Mouse (Mus musculus) retina, postnatal 7 days (tissue): ENCODE measurements around the gene Stk26.
A peak's percentile ranks its signal among the peaks of the same experiment; 100 is the strongest.

Source experiments
- DNase-seq: peaks from one replicate; pipeline ENCODE4 v3.0.0-alpha.2; 2012; ENCODE audit warnings: low read depth, low spot score

Gene Stk26

DNA sequence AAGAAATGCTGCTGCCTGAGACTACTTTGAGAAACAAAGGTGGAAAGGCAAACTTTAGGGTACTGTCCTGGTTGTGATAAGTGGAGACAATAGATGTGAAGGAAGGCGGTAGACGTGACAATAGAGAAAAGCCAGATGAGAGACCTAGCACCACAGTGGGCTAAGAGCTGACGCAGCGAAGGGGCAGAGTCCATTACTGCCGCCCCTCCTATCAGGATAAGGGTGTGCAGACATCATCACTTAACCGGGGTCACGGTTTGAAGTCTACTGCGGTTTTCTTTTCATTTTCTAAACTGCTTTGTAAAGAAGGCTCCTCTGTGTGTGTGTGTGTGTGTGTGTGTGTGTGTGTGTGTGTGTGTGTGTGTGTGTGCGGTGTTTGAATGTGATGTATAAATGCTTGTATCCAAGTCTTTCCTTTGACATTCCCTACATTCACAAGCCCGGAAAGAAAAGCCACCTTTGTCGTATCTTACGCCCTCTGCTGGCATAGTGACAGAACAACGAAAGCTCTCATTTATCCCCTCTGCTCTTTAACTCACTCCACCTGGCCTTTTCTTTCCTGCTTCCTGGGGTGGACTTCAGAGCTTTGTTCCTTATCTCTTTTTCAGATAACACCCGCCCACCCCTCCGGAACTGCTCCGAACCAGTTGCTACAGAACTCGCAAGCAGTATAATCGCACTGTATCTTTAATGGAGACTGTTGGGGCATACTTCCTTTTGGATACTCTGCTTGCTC is 84.0 kb downstream of the Stk26 start:
- DNase-seq, result peak; percentile 2

GRCm38 (mm10) chrX:50926893-50927545 is 86.2 kb downstream of the Stk26 start:
- DNase-seq, result no peak

GRCm38 (mm10) chrX:50930309-50930708 is 89.5 kb downstream of the Stk26 start:
- no peak for DNase-seq

- no peak for DNase-seq
Measured at GRCm38 (mm10) chrX:50937117-50937516, 96.3 kb downstream of the Stk26 start.

DNA sequence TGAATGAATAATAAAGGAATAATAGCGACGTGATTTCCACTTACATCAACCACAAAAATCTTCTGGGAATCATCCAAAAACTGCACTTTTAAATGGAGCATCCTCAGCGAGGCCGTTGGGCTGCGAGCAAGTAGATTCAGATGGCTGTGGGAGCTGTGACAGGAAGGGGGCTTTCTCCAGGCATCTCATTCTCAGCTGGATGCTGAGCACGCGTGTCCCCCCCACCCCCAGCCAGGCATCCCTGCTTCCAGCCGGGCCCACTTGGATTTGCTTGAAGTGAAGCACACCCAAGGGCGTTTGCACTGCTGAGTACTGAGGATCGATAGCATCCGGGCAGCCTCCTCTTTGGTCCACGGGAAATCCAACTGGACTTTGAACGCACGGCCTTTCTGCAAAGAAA is 101.8 kb downstream of the Stk26 start, which contains the start of gene Frmd7:
Gene Frmd7, minus strand, starts transcription at position 101 of the 400 bp plus-strand sequence.
- no peak for DNase-seq
